Mouse (Mus musculus) thymus, postnatal 14 days (tissue): ENCODE results near the gene Gcsh.

Experiments
- DNase-seq: peaks from one replicate; pipeline ENCODE4 v3.0.0; 2021

The Gcsh gene

GRCm38 (mm10) chr8:116975606-116976005 lies 17.7 kb downstream of the Gcsh start:
- DNase-seq = no peak

DNA sequence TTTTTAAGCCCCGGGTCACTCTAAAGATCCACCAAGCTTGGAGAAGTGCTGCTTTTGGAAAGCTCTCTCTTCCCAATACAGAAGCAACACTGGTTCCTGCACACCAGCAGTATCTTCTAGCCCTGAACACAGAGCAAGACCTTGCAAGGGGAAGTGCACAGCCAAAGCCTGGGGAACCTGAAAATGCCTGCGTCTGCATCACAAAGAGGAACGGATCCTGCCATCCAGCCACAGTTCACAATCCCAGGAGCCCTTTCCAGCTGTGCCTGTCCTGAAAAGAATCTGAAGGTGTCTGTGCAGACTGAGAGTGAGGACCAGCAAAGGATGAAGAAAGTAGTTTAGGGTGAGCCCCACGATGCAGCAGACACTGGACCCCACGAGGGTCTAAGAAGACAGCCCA lies 18.3 kb downstream of the Gcsh start:
- DNase-seq = no peak

DNA sequence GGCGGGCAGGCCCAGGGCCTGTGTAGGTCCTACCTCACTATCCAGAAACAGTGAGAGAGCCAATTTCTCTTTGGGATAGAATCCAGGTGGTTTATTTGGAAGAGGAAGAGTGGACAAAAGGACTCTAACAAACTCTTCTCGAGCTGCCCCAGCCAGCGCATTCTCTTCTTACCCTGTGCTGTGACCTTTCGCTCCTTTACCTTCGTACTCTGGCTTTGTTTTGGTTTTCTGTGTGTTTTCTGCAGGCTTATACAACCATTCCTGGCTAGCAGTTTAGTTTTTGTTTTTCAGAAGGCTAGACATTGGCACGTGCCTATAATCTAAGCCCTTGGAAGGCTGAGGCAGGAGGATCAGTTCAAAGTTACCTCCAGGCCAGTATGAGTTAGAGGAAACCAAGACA lies 23.8 kb downstream of the Gcsh start:
- DNase-seq = no peak

- no peak for DNase-seq
These were observed 38.9 kb downstream of the Gcsh start for GRCm38 (mm10) chr8:116954415-116954814.

GRCm38 (mm10) chr8:116952428-116952827 lies 40.9 kb downstream of the Gcsh start:
- peak; percentile 85 for DNase-seq

GRCm38 (mm10) chr8:116951778-116952177 lies 41.6 kb downstream of the Gcsh start:
- DNase-seq = no peak

GRCm38 (mm10) chr8:116951369-116951768 lies 42.0 kb downstream of the Gcsh start:
- no peak for DNase-seq

- DNase-seq = no peak
These were observed 45.7 kb downstream of the Gcsh start for GRCm38 (mm10) chr8:116947589-116947988.

DNA sequence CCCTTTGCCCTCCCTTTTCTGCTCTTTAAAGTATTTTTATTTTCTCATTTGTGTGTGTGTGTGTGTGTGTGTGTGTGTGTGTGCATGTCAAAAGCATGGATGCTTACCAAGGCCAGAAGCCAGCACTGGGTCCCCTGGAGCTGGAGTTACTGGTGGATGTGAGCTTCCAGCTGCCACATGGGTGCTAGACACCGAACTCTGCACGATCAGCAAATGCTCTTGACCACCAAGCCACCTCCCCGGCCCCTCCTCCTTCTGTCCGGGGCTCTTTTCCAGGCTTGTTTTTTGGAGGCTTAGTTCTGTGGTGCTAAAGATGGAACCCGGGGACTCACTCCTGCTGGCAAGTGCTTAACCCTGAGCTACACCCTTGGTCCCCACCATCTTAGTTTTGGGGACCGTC lies 46.5 kb downstream of the Gcsh start:
- no peak for DNase-seq

GRCm38 (mm10) chr8:116946268-116946838 lies 47.0 kb downstream of the Gcsh start:
- peak; percentile 27 for DNase-seq

- no peak for DNase-seq
These were observed 48.0 kb downstream of the Gcsh start for GRCm38 (mm10) chr8:116945169-116945910.

DNA sequence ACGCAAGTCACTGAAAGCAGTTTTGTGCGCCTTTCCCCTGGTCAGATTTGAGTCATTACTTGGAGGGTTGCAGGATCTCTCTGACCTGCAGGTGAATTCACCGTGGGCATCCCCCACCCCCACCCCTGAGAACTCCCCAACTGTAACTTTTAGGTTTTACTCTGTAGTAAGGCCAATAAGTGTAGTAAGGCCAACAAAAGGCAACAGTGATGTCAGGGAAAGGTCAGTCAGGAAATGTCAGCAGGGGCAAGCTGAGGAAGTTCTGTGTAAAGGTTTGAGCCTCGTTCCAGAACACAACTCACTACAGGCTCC lies 49.0 kb downstream of the Gcsh start:
- DNase-seq = no peak

- DNase-seq = peak; percentile 52
These were observed 49.6 kb downstream of the Gcsh start for GRCm38 (mm10) chr8:116943555-116944384.

- peak; percentile 87 for DNase-seq
These were observed 50.2 kb downstream of the Gcsh start, which contains the start of gene Atmin for GRCm38 (mm10) chr8:116943161-116943554. Atmin (plus strand) TSS chr8:116943393.

- DNase-seq = no peak
These were observed 50.9 kb downstream of the Gcsh start for GRCm38 (mm10) chr8:116942284-116943058.

DNA sequence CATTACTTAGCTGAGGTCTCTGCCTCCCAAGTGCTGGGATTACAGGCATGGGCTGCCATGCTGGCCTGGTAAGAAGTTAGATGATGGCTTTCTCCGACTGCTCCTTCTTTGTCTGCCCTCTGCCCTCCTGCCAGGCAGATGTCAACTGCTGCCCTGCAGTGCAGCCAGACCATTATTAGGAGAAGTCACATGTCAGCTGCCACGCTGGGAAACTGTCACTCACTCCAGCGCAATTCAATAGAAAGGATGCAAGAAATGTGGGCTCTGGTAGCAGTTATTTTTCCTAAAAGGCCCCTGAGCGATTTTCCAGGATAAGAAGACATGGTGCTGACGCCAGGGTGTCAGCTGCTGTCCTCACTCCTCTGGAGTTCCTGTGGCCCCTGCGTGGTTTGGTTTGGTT lies 57.8 kb downstream of the Gcsh start:
- DNase-seq = no peak

GRCm38 (mm10) chr8:116934976-116935375 lies 58.4 kb downstream of the Gcsh start:
- no peak for DNase-seq
